Mouse (Mus musculus): ENCODE measurements around the gene Ptgir.

- TF ChIP-seq POLR2A (IDR thresholded peaks at IDR 0.05; ENCODE audit: control insufficient read depth, extremely low read depth, insufficient read depth, low read length, poor library complexity) (no peak), CTCF (IDR thresholded peaks at IDR 0.05; ENCODE audit: borderline replicate concordance, control insufficient read depth, extremely low read depth, insufficient read depth, low read length, poor library complexity) (no peak)
Measured at GRCm38 (mm10) chr7:16895511-16895910, 10.8 kb upstream of the Ptgir start.

All from thymus, adult 2 months (tissue).